Mouse (Mus musculus) cortical plate, adult 2 months (tissue): ENCODE results near the gene Pes1.

ENCODE experiments used
- CTCF ChIP-seq: fragments of 200-500 bp; IDR thresholded peaks from 2 replicates; pipeline ENCODE4 v1.5.1; 2011; ENCODE audit warnings: mild to moderate bottlenecking, control low read depth, low read length; ENCODE audit not compliant: insufficient read depth; ENCODE audit errors: extremely low read depth
- POLR2A ChIP-seq: fragments of 200-500 bp; IDR thresholded peaks from 2 replicates; pipeline ENCODE4 v1.6.1; 2011; ENCODE audit warnings: mild to moderate bottlenecking, low read length, control low read depth; ENCODE audit not compliant: insufficient read depth; ENCODE audit errors: extremely low read depth

- no peak for TF ChIP-seq CTCF
- no peak for TF ChIP-seq POLR2A
Measured at GRCm38 (mm10) chr11:3935135-3935534, 28.6 kb upstream of the Pes1 start.
